Mouse (Mus musculus) liver, postnatal 0 days (tissue): ENCODE measurements around the gene Rgl2. TPM values are rescaled to one million over a fixed set of nuclear protein-coding genes. Genes with fewer than 3 reads are reported as not detected.
A peak's percentile ranks its signal among the peaks of the same experiment; 100 is the strongest.
"Not testable (repeated sequence)": the region's sequence is repeated elsewhere in the genome, so short reads cannot be mapped to it uniquely, and the experiment has no call there.

Experiments used
- ATAC-seq: fragments of 200-750 bp; cut with Nextera tagmentation; 2 replicates; pipeline ENCODE4 v1.8.0; 2017; ENCODE audit warnings: mild to moderate bottlenecking, moderate library complexity
- DNase-seq: peaks from one replicate; pipeline ENCODE4 v3.0.0-alpha.2; 2016
- H3K27ac ChIP-seq: fragments of 300-500 bp; sonication (generic); 2 replicates; pipeline ENCODE4 v1.5.1; 2014; ENCODE audit warnings: antibody characterized with exemption, moderate library complexity, mild to moderate bottlenecking, low read depth
- H3K27me3 ChIP-seq: fragments of 300-500 bp; sonication (generic); 2 replicates; pipeline ENCODE4 v1.6.1; 2014; ENCODE audit warnings: low read length, control low read depth, mixed read lengths; ENCODE audit not compliant: insufficient read depth
- H3K36me3 ChIP-seq: fragments of 300-500 bp; sonication (generic); replicated peaks from 2 replicates; pipeline ENCODE4 v1.6.1; 2014; ENCODE audit warnings: mild to moderate bottlenecking, control low read depth, low read length, moderate library complexity, mixed read lengths; ENCODE audit not compliant: insufficient read depth
- H3K4me1 ChIP-seq: fragments of 300-500 bp; sonication (generic); 2 replicates; pipeline ENCODE4 v1.6.1; 2014; ENCODE audit warnings: antibody characterized with exemption, mild to moderate bottlenecking, control low read depth; ENCODE audit not compliant: insufficient read depth
- H3K4me2 ChIP-seq: fragments of 300-500 bp; sonication (generic); 2 replicates; pipeline ENCODE4 v1.6.1; 2014; ENCODE audit warnings: low read depth, mild to moderate bottlenecking, low read length, moderate library complexity, mixed read lengths
- H3K4me3 ChIP-seq: fragments of 300-500 bp; sonication (generic); 2 replicates; pipeline ENCODE4 v1.5.1; 2014; ENCODE audit warnings: low read depth, low read length
- H3K9ac ChIP-seq: fragments of 300-500 bp; sonication (generic); replicated peaks from 2 replicates; pipeline ENCODE4 v1.6.1; 2014; ENCODE audit warnings: mild to moderate bottlenecking, moderate library complexity
- H3K9me3 ChIP-seq: fragments of 300-500 bp; sonication (generic); 2 replicates; pipeline ENCODE4 v1.6.1; 2016; ENCODE audit warnings: mild to moderate bottlenecking, control low read depth, low read length, mixed read lengths
- CTCF ChIP-seq: sonication (generic); IDR thresholded peaks from 2 replicates; pipeline ENCODE4 v1.5.1; 2016; ENCODE audit warnings: antibody characterized with exemption, low read depth
- EP300 ChIP-seq: IDR thresholded peaks from 2 replicates; pipeline ENCODE4 v1.6.1; 2016; ENCODE audit warnings: antibody characterized with exemption, low read depth, mild to moderate bottlenecking
- WGBS: fragments of 180-500 bp; shearing (Covaris S2); extraction: QIAGEN DNeasy Blood & Tissue Kit; methylation state at CpG from one replicate; pipeline ENCODE4 v1.1.7; 2014; ENCODE audit not compliant: insufficient replicate concordance; 5-methylcytosine and 5-hydroxymethylcytosine counted together
- polyA plus RNA-seq: library from polyadenylated mRNA; unstranded; fragments of >200 nt; fragmentation: Nextera tagmentation; extraction: Ambion mirVana; gene quantifications from 2 replicates; pipeline ENCODE4 v1.2.1, GENCODE M21; 2015

The Rgl2 gene
- polyA plus RNA-seq, 1 experiment from 2014 or later = 6.8 TPM

GRCm38 (mm10) chr17:33947430-33948089 is 18.2 kb downstream of the Rgl2 start:
- ATAC-seq = no peak
- TF ChIP-seq CTCF (no peak), EP300 (no peak)
- Histone ChIP-seq H3K9ac (no peak overlapping the region), H3K4me3 (no peak overlapping the region), H3K27ac (peak overlapping the region; percentile 45; the same call in 1 of the 2 replicates), H3K27me3 (no peaks in the 10 kb centered on the region), H3K4me1 (peaks cover 30% of the 10 kb centered on the region), H3K9me3 (no peaks in the 10 kb centered on the region), H3K36me3 (peaks cover 14% of the 10 kb centered on the region; the same call in 1 of the 2 replicates), H3K4me2 (0 out of 2 replicates have a peak overlapping the region, but pooled peaks have one; percentile 2)
- 60% methylated on average over 10 of the region's 10 CpGs for WGBS
- DNase-seq = no peak

DNA sequence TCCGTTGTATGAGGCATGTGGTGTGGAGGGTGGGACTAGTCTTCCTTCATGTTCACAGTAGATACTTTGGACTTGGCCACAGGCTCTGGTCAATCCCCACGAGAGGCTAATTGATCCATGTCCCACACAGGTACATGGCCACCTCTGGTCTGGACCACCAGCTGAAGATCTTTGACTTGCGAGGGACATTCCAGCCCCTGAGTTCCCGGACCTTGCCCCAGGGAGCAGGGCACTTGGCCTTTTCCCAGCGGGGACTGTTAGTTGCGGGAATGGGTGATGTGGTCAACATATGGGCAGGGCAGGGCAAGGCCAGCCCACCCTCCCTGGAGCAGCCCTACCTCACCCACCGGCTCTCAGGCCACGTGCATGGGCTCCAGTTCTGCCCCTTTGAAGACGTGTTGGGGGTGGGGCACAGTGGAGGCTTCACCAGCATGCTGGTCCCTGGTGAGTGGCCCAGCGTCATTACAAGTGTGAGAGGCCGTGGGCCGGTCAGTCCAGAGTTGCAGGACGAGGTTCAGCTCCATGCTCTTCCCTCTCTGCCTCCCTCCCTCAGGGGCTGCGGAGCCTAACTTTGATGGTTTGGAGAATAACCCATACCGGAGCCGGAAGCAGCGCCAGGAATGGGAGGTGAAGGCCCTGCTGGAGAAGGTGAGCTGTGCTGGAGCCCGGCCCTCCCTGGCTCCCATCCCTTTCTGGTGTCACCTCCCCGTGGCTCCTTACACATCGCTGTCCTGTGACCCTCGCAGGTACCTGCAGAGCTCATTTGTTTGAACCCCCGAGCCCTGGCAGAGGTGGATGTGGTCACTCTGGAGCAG is 19.0 kb downstream of the Rgl2 start:
- Histone ChIP-seq H3K9me3 (no peaks in the 10 kb centered on the region), H3K9ac (no peak overlapping the region), H3K27me3 (no peaks in the 10 kb centered on the region), H3K4me3 (no peak overlapping the region), H3K36me3 (peaks cover 20% of the 10 kb centered on the region), H3K4me2 (no peak overlapping the region), H3K27ac (peak overlapping the region; percentile 45; the same call in 1 of the 2 replicates), H3K4me1 (peaks cover 34% of the 10 kb centered on the region)
- no peak for TF ChIP-seq EP300
- TF ChIP-seq CTCF = no peak
- ATAC-seq (no peak; the same call in 1 of the 2 replicates), DNase-seq (no peak)
- WGBS = 82% methylated on average over 22 of the region's 22 CpGs

DNA sequence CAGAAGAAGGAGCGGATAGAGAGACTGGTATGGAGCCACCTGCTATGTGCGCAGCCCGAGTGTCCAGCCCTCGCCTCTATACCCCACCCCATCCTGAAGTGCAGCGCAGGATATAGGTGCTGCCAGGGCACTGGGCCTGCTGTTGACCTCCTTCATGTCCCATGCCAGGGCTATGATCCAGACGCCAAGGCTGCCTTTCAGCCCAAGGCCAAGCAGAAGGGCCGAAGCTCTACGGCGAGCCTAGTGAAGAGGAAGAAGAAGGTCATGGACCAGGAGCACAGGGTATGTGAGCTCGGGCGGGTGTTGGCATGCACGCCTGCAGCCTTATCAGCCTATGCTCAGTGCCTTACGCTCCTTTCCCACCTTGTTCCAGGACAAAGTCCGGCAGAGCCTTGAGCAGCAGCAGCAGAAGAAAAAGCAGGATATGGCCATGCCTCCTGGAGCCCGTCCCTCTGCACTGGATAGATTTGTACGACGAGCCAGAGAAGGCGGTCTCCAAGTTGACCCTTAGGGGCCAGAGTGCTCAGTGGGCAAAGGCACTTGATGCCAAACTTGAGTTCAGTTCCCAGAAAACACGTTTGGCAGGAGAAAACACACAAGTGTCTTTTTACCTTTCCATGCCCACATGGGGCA is 19.7 kb downstream of the Rgl2 start:
- Histone ChIP-seq H3K9ac (no peak overlapping the region), H3K27me3 (no peaks in the 10 kb centered on the region), H3K4me3 (no peak overlapping the region), H3K36me3 (peaks cover 22% of the 10 kb centered on the region), H3K9me3 (no peaks in the 10 kb centered on the region), H3K4me1 (peaks cover 41% of the 10 kb centered on the region), H3K27ac (no peak overlapping the region), H3K4me2 (no peak overlapping the region)
- TF ChIP-seq CTCF (no peak), EP300 (no peak)
- no peak for DNase-seq
- no peak for ATAC-seq
- WGBS = 80% methylated on average over 19 of the region's 19 CpGs

GRCm38 (mm10) chr17:33950131-33950625 is 20.8 kb downstream of the Rgl2 start:
- WGBS = 75% methylated on average over 10 of the region's 10 CpGs
- DNase-seq (no peak), ATAC-seq (no peak)
- 0 out of 2 replicates have a peak overlapping the region, but pooled peaks have one; percentile 52 for H3K4me3 ChIP-seq
- H3K27ac ChIP-seq = peak overlapping the region; percentile 66; the same call in 1 of the 2 replicates
- H3K9me3 ChIP-seq = no peaks in the 10 kb centered on the region
- H3K36me3 ChIP-seq = peaks cover 22% of the 10 kb centered on the region
- peaks cover 45% of the 10 kb centered on the region for H3K4me1 ChIP-seq
- H3K4me2 ChIP-seq = peak overlapping the region; percentile 96
- no peak for TF ChIP-seq EP300
- no peak for TF ChIP-seq CTCF
- no peaks in the 10 kb centered on the region for H3K27me3 ChIP-seq
- H3K9ac ChIP-seq = peak overlapping the region; percentile 65; the same call in 1 of the 2 replicates

- H3K36me3 ChIP-seq = peaks cover 22% of the 10 kb centered on the region
- ATAC-seq (peak; percentile 51), DNase-seq (peak; percentile 88)
- peaks cover 45% of the 10 kb centered on the region for H3K4me1 ChIP-seq
- peak within 1 kb of the TSS; percentile 66 for H3K27ac ChIP-seq
- 2% methylated on average over 45 of the region's 45 CpGs for WGBS
- H3K27me3 ChIP-seq = no peaks in the 10 kb centered on the region
- H3K4me3 ChIP-seq = peak within 1 kb of the TSS; percentile 52
- H3K9ac ChIP-seq = peak within 1 kb of the TSS; percentile 65
- no peaks in the 10 kb centered on the region for H3K9me3 ChIP-seq
- TF ChIP-seq CTCF (0 out of 2 replicates have a peak, but pooled peaks have one; percentile 1), EP300 (no peak; the same call in 1 of the 2 replicates)
- peak within 1 kb of the TSS; percentile 96 for H3K4me2 ChIP-seq
These were observed 21.9 kb downstream of the Rgl2 start, which contains the start of gene B3galt4 for GRCm38 (mm10) chr17:33951021-33951946. Gene B3galt4, minus strand, starts transcription at chr17:33951488.

- H3K4me1 ChIP-seq = peaks cover 51% of the 10 kb centered on the region
- peak overlapping the region; percentile 66 for H3K27ac ChIP-seq
- not testable (repeated sequence) for ATAC-seq, H3K27me3 ChIP-seq, DNase-seq, H3K9me3 ChIP-seq
- WGBS = 70% methylated on average over 13 of the region's 13 CpGs
- H3K36me3 ChIP-seq = peaks cover 22% of the 10 kb centered on the region
- H3K9ac ChIP-seq = 0 out of 2 replicates have a peak overlapping the region, but pooled peaks have one; percentile 65
- H3K4me3 ChIP-seq = peak overlapping the region; percentile 52; the same call in 1 of the 2 replicates
- H3K4me2 ChIP-seq = peak overlapping the region; percentile 96
These were observed 22.7 kb downstream of the Rgl2 start for GRCm38 (mm10) chr17:33952015-33952414.
